Mouse (Mus musculus) bone marrow macrophage, adult 2 months (primary cell): ENCODE results near the gene Bub1b. TPM values are rescaled to one million over a fixed set of nuclear protein-coding genes. Genes with fewer than 3 reads are reported as not detected.
"Not testable (repeated sequence)": the region's sequence is repeated elsewhere in the genome, so short reads cannot be mapped to it uniquely, and the experiment has no call there.

ENCODE experiments used
- H3K27ac ChIP-seq: 2 replicates; pipeline ENCODE4 v1.5.1; 2012; ENCODE audit warnings: low read depth, low read length; ENCODE audit not compliant: insufficient read depth
- H3K4me1 ChIP-seq: 2 replicates; pipeline ENCODE4 v1.6.1; 2012; ENCODE audit warnings: low read length; ENCODE audit not compliant: control insufficient read depth, insufficient read depth
- H3K4me3 ChIP-seq: 2 replicates; pipeline ENCODE4 v1.5.1; 2012; ENCODE audit warnings: mild to moderate bottlenecking, low read length, moderate library complexity; ENCODE audit not compliant: insufficient read depth
- CTCF ChIP-seq: IDR thresholded peaks from 2 replicates; pipeline ENCODE4 v1.5.1; 2012; ENCODE audit warnings: low read depth, mild to moderate bottlenecking, low read length, moderate library complexity
- POLR2A ChIP-seq: IDR thresholded peaks from 2 replicates; pipeline ENCODE4 v1.6.1; 2012; ENCODE audit warnings: mild to moderate bottlenecking, low read depth, low read length, borderline replicate concordance
- polyA plus RNA-seq: library from polyadenylated mRNA; stranded (reverse); fragments of >200 nt; gene quantifications from 2 replicates; pipeline ENCODE4 v1.2.4, GENCODE M21; 2012; ENCODE audit not compliant: missing spikeins, insufficient read depth, insufficient read length

Gene Bub1b
- polyA plus RNA-seq, 1 experiment: 49.9 TPM

- Histone ChIP-seq H3K4me1 (no peaks in the 10 kb centered on the region), H3K27ac (no peak overlapping the region), H3K4me3 (no peak overlapping the region)
- TF ChIP-seq POLR2A (no peak), CTCF (no peak)
Observed at GRCm38 (mm10) chr2:118642942-118643341, 44.9 kb downstream of the Bub1b start.

GRCm38 (mm10) chr2:118646665-118647064 is 48.7 kb downstream of the Bub1b start:
- TF ChIP-seq CTCF (no peak), POLR2A (no peak)
- no peak overlapping the region for H3K4me3 ChIP-seq
- H3K27ac ChIP-seq: no peak overlapping the region
- no peaks in the 10 kb centered on the region for H3K4me1 ChIP-seq

- H3K4me3 ChIP-seq, H3K4me1 ChIP-seq, H3K27ac ChIP-seq: not testable (repeated sequence)
Observed at GRCm38 (mm10) chr2:118650697-118651096, 52.7 kb downstream of the Bub1b start.

- H3K4me3 ChIP-seq: no peak overlapping the region
- TF ChIP-seq CTCF: no peak
- no peak for TF ChIP-seq POLR2A
- H3K27ac ChIP-seq: no peak overlapping the region
- peaks cover 16% of the 10 kb centered on the region for H3K4me1 ChIP-seq
Observed at GRCm38 (mm10) chr2:118656688-118657281, 58.8 kb downstream of the Bub1b start.

- H3K4me1 ChIP-seq: peaks cover 16% of the 10 kb centered on the region
- H3K4me3 ChIP-seq: no peak overlapping the region
- no peak overlapping the region for H3K27ac ChIP-seq
- TF ChIP-seq POLR2A: no peak
- TF ChIP-seq CTCF: no peak
Observed at GRCm38 (mm10) chr2:118658457-118658856, 60.4 kb downstream of the Bub1b start.

- H3K27ac ChIP-seq: no peak overlapping the region
Observed at GRCm38 (mm10) chr2:118659077-118659476, 61.1 kb downstream of the Bub1b start.

GRCm38 (mm10) chr2:118659493-118659892 is 61.5 kb downstream of the Bub1b start:
- TF ChIP-seq CTCF (no peak), POLR2A (no peak)
- Histone ChIP-seq H3K4me3 (no peak overlapping the region), H3K27ac (no peak overlapping the region), H3K4me1 (peaks cover 10% of the 10 kb centered on the region)

More at GRCm38 (mm10) chr2:118659077-118659476, 61.1 kb downstream of the Bub1b start:
- Histone ChIP-seq H3K4me3 (no peak overlapping the region), H3K4me1 (peaks cover 14% of the 10 kb centered on the region)
- TF ChIP-seq POLR2A (no peak), CTCF (no peak)

GRCm38 (mm10) chr2:118659998-118660452 is 62.0 kb downstream of the Bub1b start:
- Histone ChIP-seq H3K27ac (no peak overlapping the region), H3K4me1 (peaks cover 10% of the 10 kb centered on the region), H3K4me3 (peak overlapping the region; percentile 49)
- TF ChIP-seq CTCF (no peak), POLR2A (no peak)

- H3K27ac ChIP-seq: no peak overlapping the region
- H3K4me1 ChIP-seq: peaks cover 10% of the 10 kb centered on the region
- H3K4me3 ChIP-seq: no peak overlapping the region
- TF ChIP-seq POLR2A (no peak), CTCF (no peak)
Observed at GRCm38 (mm10) chr2:118661891-118662290, 63.9 kb downstream of the Bub1b start.

- no peak for TF ChIP-seq CTCF
- TF ChIP-seq POLR2A: no peak
- Histone ChIP-seq H3K4me3 (peak within 1 kb of the TSS; percentile 44), H3K4me1 (peaks cover 10% of the 10 kb centered on the region), H3K27ac (no peak within 1 kb of the TSS)
Observed at GRCm38 (mm10) chr2:118662902-118663803, 65.1 kb downstream of the Bub1b start, which contains the start of gene Pak6. TSS of gene Pak6 (plus strand) at chr2:118663303.
